Mouse (Mus musculus): ENCODE measurements at regions not wholly inside any gene's neighbourhood (a gene's known extent, or its start where the extent isn't known, plus 50 kb on each side); places are given as distances from the start of the nearest gene placed in this dataset.
A peak's percentile ranks its signal among the peaks of the same experiment; 100 is the strongest.

DNA sequence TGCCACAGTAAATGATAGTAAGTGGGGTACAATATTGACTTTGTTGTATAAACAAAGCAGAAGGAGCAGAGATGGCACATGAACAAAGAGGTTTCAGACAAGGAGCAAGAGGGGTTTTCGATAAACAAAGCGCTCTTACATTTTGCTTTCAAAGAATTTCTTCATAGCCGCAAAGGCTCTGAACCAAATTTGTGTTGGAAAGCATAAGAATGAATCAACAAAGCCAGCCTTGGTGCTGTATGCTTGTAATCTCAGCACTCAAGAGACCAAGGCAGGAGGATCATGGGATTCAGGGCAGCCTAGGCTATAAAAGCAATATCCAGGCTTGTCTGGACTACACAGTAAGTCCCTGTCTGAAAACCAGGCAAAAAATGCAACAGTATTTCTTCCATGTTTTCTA lies 62.0 kb upstream of the Clint1 start:
- H3K9me3 ChIP-seq (ENCODE audit: control insufficient read depth), result no peaks in the 10 kb centered on the region
- no peak for TF ChIP-seq CTCF (IDR thresholded peaks at IDR 0.05; ENCODE audit: low read depth)
- WGBS, result 71% methylated on average over 3 of the region's 3 CpGs

DNA sequence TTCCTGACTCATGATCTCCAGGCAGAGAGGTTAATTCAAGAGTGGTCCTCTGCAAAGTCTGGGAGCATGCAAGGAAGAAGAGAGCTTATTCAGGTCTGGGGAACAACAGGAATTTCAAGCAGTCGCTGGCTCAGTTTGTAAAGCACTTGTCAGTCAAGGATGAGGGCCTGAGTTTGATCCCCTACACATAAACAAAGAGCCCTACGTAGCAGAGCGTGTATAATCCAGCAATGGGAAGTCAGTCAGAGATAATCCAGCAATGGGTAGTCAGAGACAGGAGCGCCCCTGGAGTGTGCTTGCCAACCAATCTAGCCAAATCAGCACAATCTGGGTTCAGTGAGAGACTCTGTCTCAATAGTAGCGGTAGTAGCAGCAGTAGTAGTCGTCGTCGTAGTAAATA lies 61.3 kb upstream of the Clint1 start:
- ATAC-seq, result no peak
- WGBS, result 82% methylated on average over 8 of the region's 8 CpGs
- H3K27ac ChIP-seq (ENCODE audit: low read depth, low read length), result no peak overlapping the region
- no peak overlapping the region for H3K9ac ChIP-seq (ENCODE audit: low read depth, low read length)
- H3K4me2 ChIP-seq (replicated peaks; ENCODE audit: low read depth), result no peak overlapping the region
- no peaks in the 10 kb centered on the region for H3K27me3 ChIP-seq (replicated peaks; ENCODE audit: control insufficient read depth, insufficient read depth, low read length)
- H3K4me1 ChIP-seq (replicated peaks; ENCODE audit: control insufficient read depth, insufficient read depth, low read length), result no peaks in the 10 kb centered on the region
- no peaks in the 10 kb centered on the region for H3K36me3 ChIP-seq (ENCODE audit: control insufficient read depth, insufficient read depth)
- no peaks in the 10 kb centered on the region for H3K9me3 ChIP-seq (ENCODE audit: control insufficient read depth)
- H3K4me3 ChIP-seq (ENCODE audit: low read depth, low read length), result no peak overlapping the region
- TF ChIP-seq CTCF (IDR thresholded peaks at IDR 0.05; ENCODE audit: low read depth), result no peak

More for the DNA sequence above, 62.0 kb upstream of the Clint1 start:
- Histone ChIP-seq H3K4me1 (replicated peaks; ENCODE audit: control insufficient read depth, insufficient read depth, low read length) (no peaks in the 10 kb centered on the region), H3K27me3 (replicated peaks; ENCODE audit: control insufficient read depth, insufficient read depth, low read length) (no peaks in the 10 kb centered on the region), H3K9ac (ENCODE audit: low read depth, low read length) (no peak overlapping the region), H3K4me3 (ENCODE audit: low read depth, low read length) (no peak overlapping the region), H3K36me3 (ENCODE audit: control insufficient read depth, insufficient read depth) (no peaks in the 10 kb centered on the region), H3K4me2 (replicated peaks; ENCODE audit: low read depth) (no peak overlapping the region), H3K27ac (ENCODE audit: low read depth, low read length) (no peak overlapping the region)
- no peak for ATAC-seq

DNA sequence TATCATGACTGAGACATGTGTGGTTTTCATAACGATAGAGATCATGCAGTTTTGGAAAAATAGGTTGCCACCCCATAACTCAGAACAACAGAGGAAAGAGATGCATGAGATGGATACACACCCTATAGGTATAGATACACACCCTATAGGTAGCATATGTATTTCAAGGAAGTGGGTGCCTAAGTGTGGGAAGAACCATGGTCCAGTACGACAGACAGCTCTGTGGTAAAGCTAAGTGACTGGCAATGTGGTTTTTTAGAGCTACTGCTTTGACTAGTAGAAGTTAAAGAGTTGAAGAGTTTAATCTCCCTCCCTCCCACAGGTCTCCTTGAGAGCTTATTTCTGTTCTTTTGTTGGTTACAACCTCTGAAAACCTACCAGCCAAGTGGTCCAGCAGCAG lies 60.2 kb upstream of the Clint1 start:
- Histone ChIP-seq H3K9me3 (ENCODE audit: control insufficient read depth) (no peaks in the 10 kb centered on the region), H3K27me3 (replicated peaks; ENCODE audit: control insufficient read depth, insufficient read depth, low read length) (no peaks in the 10 kb centered on the region), H3K4me2 (replicated peaks; ENCODE audit: low read depth) (no peak overlapping the region), H3K27ac (ENCODE audit: low read depth, low read length) (no peak overlapping the region), H3K4me1 (replicated peaks; ENCODE audit: control insufficient read depth, insufficient read depth, low read length) (no peaks in the 10 kb centered on the region), H3K4me3 (ENCODE audit: low read depth, low read length) (no peak overlapping the region), H3K36me3 (ENCODE audit: control insufficient read depth, insufficient read depth) (no peaks in the 10 kb centered on the region), H3K9ac (ENCODE audit: low read depth, low read length) (no peak overlapping the region)
- ATAC-seq, result no peak
- no peak for TF ChIP-seq CTCF (IDR thresholded peaks at IDR 0.05; ENCODE audit: low read depth)
- WGBS, result 93% methylated on average over 2 of the region's 2 CpGs

DNA sequence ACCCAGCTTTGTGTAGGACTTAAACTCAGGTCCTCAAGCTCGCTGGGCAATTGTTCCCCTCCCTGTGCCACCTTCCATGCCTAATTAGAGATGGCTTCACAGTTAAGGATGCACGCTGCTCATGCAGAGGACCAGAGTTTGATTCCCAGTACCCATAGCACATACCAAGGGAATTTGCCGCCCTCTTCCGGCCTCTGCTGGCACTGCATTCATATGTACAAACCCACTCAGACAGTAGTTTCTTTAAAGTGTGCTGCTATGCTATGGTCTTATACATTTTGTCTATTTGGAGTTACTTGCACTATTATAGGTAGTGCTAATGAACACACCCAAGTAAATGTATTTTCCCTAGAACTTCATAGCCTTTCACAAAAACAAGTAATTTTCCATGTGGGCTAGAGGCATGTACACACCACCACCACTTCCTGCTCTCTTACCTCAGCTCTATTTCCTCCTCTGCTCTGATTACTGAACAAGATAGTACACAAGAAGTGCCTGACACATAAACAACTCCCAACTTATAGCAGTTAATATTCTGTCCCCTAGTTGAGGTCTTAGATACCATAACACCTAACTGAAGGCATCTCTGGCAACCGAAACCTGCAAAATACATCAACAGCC lies 57.4 kb upstream of the Clint1 start:
- Histone ChIP-seq H3K4me2 (replicated peaks; ENCODE audit: low read depth) (no peak overlapping the region), H3K27me3 (replicated peaks; ENCODE audit: control insufficient read depth, insufficient read depth, low read length) (no peaks in the 10 kb centered on the region), H3K4me1 (replicated peaks; ENCODE audit: control insufficient read depth, insufficient read depth, low read length) (0 out of 2 replicates have a peak, but pooled peaks cover 9% of the 10 kb centered on the region), H3K4me3 (ENCODE audit: low read depth, low read length) (no peak overlapping the region), H3K36me3 (ENCODE audit: control insufficient read depth, insufficient read depth) (no peaks in the 10 kb centered on the region), H3K9me3 (ENCODE audit: control insufficient read depth) (no peaks in the 10 kb centered on the region), H3K27ac (ENCODE audit: low read depth, low read length) (no peak overlapping the region), H3K9ac (ENCODE audit: low read depth, low read length) (no peak overlapping the region)
- 69% methylated on average over 5 of the region's 5 CpGs for WGBS
- ATAC-seq, result no peak
- peak; percentile 50 for TF ChIP-seq CTCF (IDR thresholded peaks at IDR 0.05; ENCODE audit: low read depth)

DNA sequence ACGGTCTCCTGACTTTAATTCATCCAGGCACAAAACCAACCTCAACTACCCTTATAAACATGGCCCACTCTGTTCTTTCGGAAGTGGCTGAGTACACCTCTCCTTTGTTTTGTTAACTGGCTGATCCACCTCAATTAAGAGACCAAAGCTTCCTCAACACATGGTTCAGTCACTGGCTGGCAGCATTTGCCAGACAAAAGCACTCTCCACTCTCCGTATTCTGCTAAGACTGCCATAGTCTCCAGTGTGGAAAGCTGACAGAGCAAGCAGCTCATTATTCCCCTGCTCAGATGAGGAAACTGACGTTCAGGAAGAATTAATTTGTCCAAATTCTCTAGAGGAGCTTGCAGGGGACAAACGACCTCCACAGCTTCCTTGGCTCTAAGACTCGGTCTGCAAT lies 56.5 kb upstream of the Clint1 start:
- H3K4me1 ChIP-seq (replicated peaks; ENCODE audit: control insufficient read depth, insufficient read depth, low read length), result peaks cover 9% of the 10 kb centered on the region; the same call in 1 of the 2 replicates
- no peak overlapping the region for H3K4me2 ChIP-seq (replicated peaks; ENCODE audit: low read depth)
- TF ChIP-seq CTCF (IDR thresholded peaks at IDR 0.05; ENCODE audit: low read depth), result no peak
- H3K9ac ChIP-seq (ENCODE audit: low read depth, low read length), result no peak overlapping the region
- no peak for ATAC-seq
- WGBS, result 45% methylated on average over 6 of the region's 6 CpGs
- no peak overlapping the region for H3K4me3 ChIP-seq (ENCODE audit: low read depth, low read length)
- H3K9me3 ChIP-seq (ENCODE audit: control insufficient read depth), result no peaks in the 10 kb centered on the region
- no peaks in the 10 kb centered on the region for H3K27me3 ChIP-seq (replicated peaks; ENCODE audit: control insufficient read depth, insufficient read depth, low read length)
- no peaks in the 10 kb centered on the region for H3K36me3 ChIP-seq (ENCODE audit: control insufficient read depth, insufficient read depth)
- H3K27ac ChIP-seq (ENCODE audit: low read depth, low read length), result no peak overlapping the region

DNA sequence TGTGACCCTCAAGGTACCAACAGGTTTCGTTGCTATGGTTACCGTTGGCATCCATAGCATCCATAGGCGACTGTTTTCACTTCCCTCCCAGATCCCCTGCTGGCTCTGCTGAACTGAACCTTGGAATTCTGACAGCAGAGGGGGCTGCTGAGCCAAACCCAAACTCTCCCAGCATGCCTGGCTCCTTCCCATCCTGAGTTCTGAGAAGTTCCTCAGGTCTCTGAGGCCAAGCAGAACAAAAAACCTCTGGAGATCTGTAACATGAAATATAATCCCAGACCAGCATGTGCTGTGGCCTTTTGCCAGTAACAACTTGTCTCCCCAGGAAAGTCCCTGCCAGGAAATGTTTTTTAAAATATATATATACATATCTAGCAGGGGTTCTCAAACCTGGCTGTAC lies 56.1 kb upstream of the Clint1 start:
- H3K4me2 ChIP-seq (replicated peaks; ENCODE audit: low read depth), result no peak overlapping the region
- no peak overlapping the region for H3K4me3 ChIP-seq (ENCODE audit: low read depth, low read length)
- H3K9me3 ChIP-seq (ENCODE audit: control insufficient read depth), result no peaks in the 10 kb centered on the region
- H3K27me3 ChIP-seq (replicated peaks; ENCODE audit: control insufficient read depth, insufficient read depth, low read length), result no peaks in the 10 kb centered on the region
- peaks cover 9% of the 10 kb centered on the region; the same call in 1 of the 2 replicates for H3K4me1 ChIP-seq (replicated peaks; ENCODE audit: control insufficient read depth, insufficient read depth, low read length)
- no peaks in the 10 kb centered on the region for H3K36me3 ChIP-seq (ENCODE audit: control insufficient read depth, insufficient read depth)
- no peak overlapping the region for H3K9ac ChIP-seq (ENCODE audit: low read depth, low read length)
- peak; percentile 93 for TF ChIP-seq CTCF (IDR thresholded peaks at IDR 0.05; ENCODE audit: low read depth)
- H3K27ac ChIP-seq (ENCODE audit: low read depth, low read length), result no peak overlapping the region
- ATAC-seq, result peak; percentile 42; the same call in 1 of the 2 replicates
- 7% methylated on average over 3 of the region's 3 CpGs for WGBS
